Mouse (Mus musculus) heart, embryonic 12.5 days (tissue): ENCODE results near the gene Zfhx2. TPM values are rescaled to one million over a fixed set of nuclear protein-coding genes. Genes with fewer than 3 reads are reported as not detected.

Experiments
- ATAC-seq: fragments of 200-750 bp; cut with Nextera tagmentation; 2 replicates; pipeline ENCODE4 v1.8.0; 2017; ENCODE audit warnings: moderate TSS enrichment, moderate library complexity; ENCODE audit not compliant: insufficient number of reproducible peaks, low FRiP score
- H3K27ac ChIP-seq: fragments of 300-500 bp; sonication (generic); 2 replicates; pipeline ENCODE4 v1.5.1; 2016; ENCODE audit warnings: mild to moderate bottlenecking, moderate library complexity; ENCODE audit not compliant: poor library complexity, severe bottlenecking
- H3K27me3 ChIP-seq: fragments of 300-500 bp; sonication (generic); replicated peaks from 2 replicates; pipeline ENCODE4 v1.6.1; 2016; ENCODE audit warnings: mild to moderate bottlenecking, moderate library complexity
- H3K36me3 ChIP-seq: fragments of 300-500 bp; sonication (generic); 2 replicates; pipeline ENCODE4 v1.6.1; 2016; ENCODE audit warnings: mild to moderate bottlenecking, moderate library complexity
- H3K4me1 ChIP-seq: fragments of 300-500 bp; sonication (generic); replicated peaks from 2 replicates; pipeline ENCODE4 v1.6.1; 2016; ENCODE audit warnings: mild to moderate bottlenecking
- H3K4me2 ChIP-seq: fragments of 300-500 bp; sonication (generic); 2 replicates; pipeline ENCODE4 v1.6.1; 2016; ENCODE audit warnings: mild to moderate bottlenecking, moderate library complexity
- H3K4me3 ChIP-seq: fragments of 300-500 bp; sonication (generic); 2 replicates; pipeline ENCODE4 v1.5.1; 2016; ENCODE audit warnings: mild to moderate bottlenecking
- H3K9ac ChIP-seq: fragments of 300-500 bp; sonication (generic); 2 replicates; pipeline ENCODE4 v1.6.1; 2016; ENCODE audit warnings: mild to moderate bottlenecking, moderate library complexity
- H3K9me3 ChIP-seq: fragments of 300-500 bp; sonication (generic); replicated peaks from 2 replicates; pipeline ENCODE4 v1.6.1; 2016; ENCODE audit warnings: mild to moderate bottlenecking, moderate library complexity
- WGBS: fragments of 180-500 bp; shearing (Covaris S2); methylation state at CpG from one replicate; pipeline ENCODE4 v1.1.7; 2016; 5-methylcytosine and 5-hydroxymethylcytosine counted together
- polyA plus RNA-seq: library from polyadenylated mRNA; unstranded; fragments of >200 nt; fragmentation: Nextera tagmentation; extraction: Ambion mirVana; gene quantifications from 2 replicates; pipeline ENCODE4 v1.2.1, GENCODE M21; 2016

The Zfhx2 gene
- polyA plus RNA-seq, 1 experiment from 2014 or later, result 4.4 TPM

- Histone ChIP-seq H3K9me3 (no peaks in the 10 kb centered on the region), H3K4me2 (peak overlapping the region; percentile 80), H3K9ac (peak overlapping the region; percentile 62; the same call in 1 of the 2 replicates), H3K4me3 (peak overlapping the region; percentile 53), H3K27me3 (peaks cover 51% of the 10 kb centered on the region), H3K36me3 (peaks cover 5% of the 10 kb centered on the region; the same call in 1 of the 2 replicates), H3K4me1 (peaks cover 19% of the 10 kb centered on the region), H3K27ac (no peak overlapping the region)
- WGBS, result 4% methylated on average over 7 of the region's 7 CpGs
- ATAC-seq, result no peak
These were observed 13.3 kb upstream of the Zfhx2 start for GRCm38 (mm10) chr14:55105386-55105785.

GRCm38 (mm10) chr14:55104365-55104764, 12.2 kb upstream of the Zfhx2 start:
- Histone ChIP-seq H3K4me1 (peaks cover 16% of the 10 kb centered on the region), H3K4me3 (no peak overlapping the region), H3K27ac (no peak overlapping the region), H3K36me3 (peaks cover 5% of the 10 kb centered on the region; the same call in 1 of the 2 replicates), H3K4me2 (no peak overlapping the region), H3K9ac (no peak overlapping the region), H3K27me3 (peaks cover 40% of the 10 kb centered on the region), H3K9me3 (no peaks in the 10 kb centered on the region)
- WGBS, result 85% methylated on average over 18 of the region's 18 CpGs
- no peak for ATAC-seq

DNA sequence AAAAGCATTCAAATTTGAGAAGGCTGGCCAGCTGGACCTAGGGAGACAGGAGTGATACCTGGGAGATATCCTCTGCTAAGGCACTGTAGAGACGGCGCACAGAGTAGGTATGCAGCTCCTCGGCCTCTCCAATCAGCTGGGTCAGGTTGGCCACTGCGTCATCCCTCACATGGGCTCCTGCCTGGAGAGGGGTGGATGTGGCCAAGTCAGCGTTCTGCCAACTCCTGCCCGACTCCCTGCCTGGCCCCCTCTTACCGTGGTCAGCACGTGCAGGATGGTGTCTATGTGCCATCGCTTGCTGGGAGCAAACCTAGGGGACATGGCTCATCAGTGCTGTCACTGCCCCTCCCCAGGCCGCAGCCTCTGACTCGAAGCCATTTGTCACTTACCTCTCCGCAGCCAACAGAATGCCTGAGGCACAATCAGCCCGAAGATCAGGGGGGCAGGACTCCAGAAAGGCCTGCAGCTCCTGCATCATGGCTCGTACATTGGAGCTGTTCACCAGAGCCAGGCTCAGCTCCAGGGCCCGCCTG, 10.2 kb upstream of the Zfhx2 start:
- WGBS, result 80% methylated on average over 15 of the region's 15 CpGs
- no peak for ATAC-seq
- no peak overlapping the region for H3K9ac ChIP-seq

DNA sequence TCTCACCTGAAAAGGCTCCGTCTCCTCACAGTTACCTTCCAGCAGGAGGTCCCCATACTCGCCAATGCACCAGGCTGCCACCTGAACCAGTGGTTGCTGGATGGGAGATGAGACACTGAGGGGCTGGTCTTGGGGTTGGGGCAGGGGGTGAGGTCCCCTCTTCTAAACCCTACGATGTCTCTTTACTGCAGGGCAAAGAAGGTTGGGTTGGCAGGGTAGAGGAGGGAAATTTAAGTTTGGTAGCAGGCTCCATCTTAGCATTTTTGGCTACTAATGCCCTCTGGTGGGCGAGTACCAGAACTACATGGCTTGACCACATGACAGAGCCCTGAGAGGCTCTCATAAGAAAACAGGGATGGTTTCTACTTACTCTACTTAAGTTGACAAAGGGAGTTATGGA, 9.5 kb upstream of the Zfhx2 start:
- Histone ChIP-seq H3K4me3 (no peak overlapping the region), H3K4me2 (no peak overlapping the region), H3K36me3 (peaks cover 24% of the 10 kb centered on the region), H3K4me1 (peaks cover 19% of the 10 kb centered on the region), H3K9me3 (no peaks in the 10 kb centered on the region), H3K9ac (no peak overlapping the region), H3K27me3 (peaks cover 17% of the 10 kb centered on the region; the same call in 1 of the 2 replicates), H3K27ac (no peak overlapping the region)
- ATAC-seq, result no peak
- WGBS, result 47% methylated on average over 4 of the region's 4 CpGs

More for the DNA sequence above, 10.2 kb upstream of the Zfhx2 start:
- Histone ChIP-seq H3K4me3 (no peak overlapping the region), H3K27me3 (peaks cover 21% of the 10 kb centered on the region; the same call in 1 of the 2 replicates), H3K4me1 (peaks cover 12% of the 10 kb centered on the region), H3K36me3 (peaks cover 24% of the 10 kb centered on the region), H3K9me3 (no peaks in the 10 kb centered on the region), H3K4me2 (no peak overlapping the region), H3K27ac (no peak overlapping the region)

GRCm38 (mm10) chr14:55098067-55098466, 5.9 kb upstream of the Zfhx2 start:
- ATAC-seq, result no peak
- WGBS, result 53% methylated on average over 4 of the region's 4 CpGs
- Histone ChIP-seq H3K27ac (peak overlapping the region; percentile 48; the same call in 1 of the 2 replicates), H3K9ac (no peak overlapping the region), H3K27me3 (0 out of 2 replicates have a peak, but pooled peaks cover 2% of the 10 kb centered on the region), H3K4me3 (no peak overlapping the region), H3K4me1 (peaks cover 20% of the 10 kb centered on the region), H3K4me2 (no peak overlapping the region), H3K36me3 (peaks cover 24% of the 10 kb centered on the region), H3K9me3 (no peaks in the 10 kb centered on the region)

DNA sequence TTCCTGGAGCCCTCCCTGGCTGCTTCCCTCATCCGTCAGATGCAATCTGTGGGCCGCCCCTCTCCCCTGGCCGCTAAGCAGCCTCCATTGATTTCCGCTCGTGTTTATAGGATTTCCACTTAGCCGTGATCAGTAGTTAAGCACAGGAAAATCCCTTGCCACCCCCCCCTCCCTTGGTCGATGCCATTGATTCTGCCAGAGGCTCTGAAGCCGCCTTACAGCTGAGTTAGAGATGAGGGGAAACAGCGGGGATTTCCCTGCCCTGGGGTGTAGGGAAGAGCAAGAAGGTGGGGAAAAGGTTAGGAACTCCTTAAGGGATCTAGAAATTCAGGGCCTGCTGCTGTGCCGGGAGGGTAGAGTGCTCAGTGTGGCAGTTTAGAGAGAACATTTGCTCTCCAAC, 5.5 kb upstream of the Zfhx2 start:
- 57% methylated on average over 10 of the region's 10 CpGs for WGBS
- Histone ChIP-seq H3K27me3 (no peaks in the 10 kb centered on the region), H3K27ac (peak overlapping the region; percentile 48; the same call in 1 of the 2 replicates), H3K4me3 (no peak overlapping the region), H3K36me3 (peaks cover 24% of the 10 kb centered on the region), H3K4me2 (no peak overlapping the region), H3K9me3 (no peaks in the 10 kb centered on the region), H3K4me1 (peaks cover 20% of the 10 kb centered on the region), H3K9ac (no peak overlapping the region)
- no peak for ATAC-seq

- H3K27me3 ChIP-seq, result no peaks in the 10 kb centered on the region
- no peak overlapping the region for H3K4me3 ChIP-seq
- 55% methylated on average over 9 of the region's 9 CpGs for WGBS
- H3K27ac ChIP-seq, result no peak overlapping the region
- peaks cover 24% of the 10 kb centered on the region for H3K36me3 ChIP-seq
- 0 out of 2 replicates have a peak overlapping the region, but pooled peaks have one; percentile 23 for H3K9ac ChIP-seq
- H3K4me1 ChIP-seq, result peaks cover 20% of the 10 kb centered on the region
- no peak for ATAC-seq
- H3K9me3 ChIP-seq, result no peaks in the 10 kb centered on the region
- peak overlapping the region; percentile 0 for H3K4me2 ChIP-seq
These were observed 4.5 kb upstream of the Zfhx2 start for GRCm38 (mm10) chr14:55096573-55097087.

DNA sequence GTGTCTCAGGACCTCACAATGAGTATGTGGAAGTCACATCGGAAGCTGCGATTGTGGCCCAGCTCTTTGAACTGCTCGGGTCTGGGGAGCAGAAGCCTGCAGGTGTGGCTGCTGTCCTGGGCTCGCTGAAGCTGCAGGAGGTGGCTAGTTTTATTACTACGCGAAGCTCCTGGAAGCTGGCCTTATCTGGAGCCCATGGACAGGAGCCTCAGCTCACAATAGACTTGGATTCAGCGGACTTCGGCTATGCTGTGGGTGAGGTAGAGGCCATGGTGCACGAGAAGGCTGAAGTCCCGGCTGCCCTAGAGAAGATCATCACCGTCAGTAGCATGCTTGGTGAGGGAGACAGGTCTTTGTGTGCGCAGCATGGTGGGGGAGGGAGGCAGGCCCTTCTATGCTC, 3.5 kb upstream of the Zfhx2 start:
- 70% methylated on average over 12 of the region's 12 CpGs for WGBS

GRCm38 (mm10) chr14:55095263-55095662, 3.1 kb upstream of the Zfhx2 start:
- Histone ChIP-seq H3K4me1 (peaks cover 31% of the 10 kb centered on the region), H3K9me3 (no peaks in the 10 kb centered on the region), H3K9ac (peak overlapping the region; percentile 73), H3K36me3 (peaks cover 19% of the 10 kb centered on the region), H3K4me3 (peak overlapping the region; percentile 68), H3K4me2 (peak overlapping the region; percentile 73), H3K27ac (peak overlapping the region; percentile 73), H3K27me3 (no peaks in the 10 kb centered on the region)
- WGBS, result 57% methylated on average over 9 of the region's 9 CpGs
- ATAC-seq, result no peak

More for the DNA sequence above, 3.5 kb upstream of the Zfhx2 start:
- Histone ChIP-seq H3K9ac (peak overlapping the region; percentile 73; the same call in 1 of the 2 replicates), H3K36me3 (peaks cover 19% of the 10 kb centered on the region), H3K27me3 (no peaks in the 10 kb centered on the region), H3K27ac (no peak overlapping the region), H3K4me3 (peak overlapping the region; percentile 68), H3K4me1 (peaks cover 29% of the 10 kb centered on the region), H3K4me2 (peak overlapping the region; percentile 73), H3K9me3 (no peaks in the 10 kb centered on the region)
- ATAC-seq, result no peak

GRCm38 (mm10) chr14:55094704-55095231, 2.6 kb upstream of the Zfhx2 start, which contains the start of gene Thtpa:
Thtpa (plus strand) TSS chr14:55094784.
- ATAC-seq, result peak; percentile 51
- Histone ChIP-seq H3K36me3 (peaks cover 19% of the 10 kb centered on the region), H3K9ac (peak within 1 kb of the TSS; percentile 73), H3K27ac (peak within 1 kb of the TSS; percentile 73), H3K4me3 (peak within 1 kb of the TSS; percentile 68), H3K4me1 (peaks cover 33% of the 10 kb centered on the region), H3K27me3 (no peaks in the 10 kb centered on the region), H3K4me2 (peak within 1 kb of the TSS; percentile 73), H3K9me3 (no peaks in the 10 kb centered on the region)
- WGBS, result under 1% methylated on average over 30 of the region's 30 CpGs

GRCm38 (mm10) chr14:55093927-55094326, 1.8 kb upstream of the Zfhx2 start:
- Histone ChIP-seq H3K4me1 (peaks cover 41% of the 10 kb centered on the region), H3K36me3 (peaks cover 15% of the 10 kb centered on the region), H3K4me3 (no peak overlapping the region), H3K4me2 (peak overlapping the region; percentile 73), H3K9me3 (no peaks in the 10 kb centered on the region), H3K27ac (no peak overlapping the region), H3K9ac (no peak overlapping the region), H3K27me3 (no peaks in the 10 kb centered on the region)
- WGBS, result 34% methylated on average over 6 of the region's 6 CpGs
- no peak for ATAC-seq
